8 mouse cellular contexts compared by ENCODE assay signal in genomic region chrX:36598861-36599344, GRCm38 (mm10). TPM values are rescaled to one million over a fixed set of nuclear protein-coding genes. Genes with fewer than 3 reads are reported as not detected.
DNase-seq lines count a peak whose midpoint lies in the region; ATAC-seq and TF ChIP-seq lines count a peak whose summit lies in the region.

No protein-coding gene starts in this region.

- H3K9me3 ChIP-seq in kidney, embryonic 15.5 days (replicated peaks) = no peaks in the 10 kb centered on the region; the same call in 1 of the 2 replicates
- H3K9me3 ChIP-seq in lung, embryonic 15.5 days = no peaks in the 10 kb centered on the region

- peak; percentile 28 for DNase-seq in 416B (ENCODE audit: low read depth)
- DNase-seq in CD4-positive, CD25-positive, alpha-beta regulatory T cell, adult 2 months (ENCODE audit: low read depth, low spot score) = peak; percentile 33
- peak; percentile 29 to 30 for DNase-seq in cerebellum, adult 2 months
- DNase-seq in frontal cortex, postnatal 10 days (ENCODE audit: low spot score in 2 of 2) = peak; percentile 19 to 20
- peak; percentile 35 for DNase-seq in retina, postnatal 1 day
- DNase-seq in urinary bladder, postnatal 25 days (ENCODE audit: low spot score) = no peak

- 10% methylated on average over 14 of the region's 14 CpGs for WGBS in cerebellum, adult 2 months
- 27% methylated on average over 14 of the region's 14 CpGs for WGBS in kidney, embryonic 15.5 days
- WGBS in lung, embryonic 15.5 days = 25% methylated on average over 14 of the region's 14 CpGs

- 0 out of 2 replicates have a peak, but pooled peaks have one; percentile 26 for ATAC-seq in kidney, embryonic 15.5 days (replicated peaks; ENCODE audit: low FRiP score)
- ATAC-seq in lung, embryonic 15.5 days (ENCODE audit: borderline replicate concordance, extremely low read depth, low FRiP score, low TSS enrichment) = peak; percentile 47; the same call in 1 of the 2 replicates

- TF ChIP-seq POLR2A in cerebellum, adult 2 months (IDR thresholded peaks at IDR 0.05; ENCODE audit: borderline replicate concordance, insufficient read depth, low read length) = no peak

- no peaks in the 10 kb centered on the region for H3K27me3 ChIP-seq in cerebellum, adult 2 months (ENCODE audit: control insufficient read depth, insufficient read depth, low read length)
- H3K27me3 ChIP-seq in kidney, embryonic 15.5 days = no peaks in the 10 kb centered on the region
- no peaks in the 10 kb centered on the region for H3K27me3 ChIP-seq in lung, embryonic 15.5 days

- H3K36me3 ChIP-seq in kidney, embryonic 15.5 days = peaks cover 9% of the 10 kb centered on the region
- no peaks in the 10 kb centered on the region for H3K36me3 ChIP-seq in lung, embryonic 15.5 days

- H3K27ac ChIP-seq in cerebellum, adult 2 months (ENCODE audit: insufficient read depth, low read length) = no peak overlapping the region
- H3K27ac ChIP-seq in kidney, embryonic 15.5 days = peak overlapping the region; percentile 85
- H3K27ac ChIP-seq in lung, embryonic 15.5 days = 0 out of 2 replicates have a peak overlapping the region, but pooled peaks have one; percentile 77

- no peaks in the 10 kb centered on the region for H3K4me1 ChIP-seq in cerebellum, adult 2 months (ENCODE audit: control insufficient read depth, insufficient read depth, low read length)
- H3K4me1 ChIP-seq in kidney, embryonic 15.5 days = 0 out of 2 replicates have a peak, but pooled peaks cover 7% of the 10 kb centered on the region
- no peaks in the 10 kb centered on the region for H3K4me1 ChIP-seq in lung, embryonic 15.5 days

- H3K9ac ChIP-seq in kidney, embryonic 15.5 days = peak overlapping the region; percentile 69
- H3K9ac ChIP-seq in lung, embryonic 15.5 days = peak overlapping the region; percentile 64

- peak overlapping the region; percentile 77 for H3K4me3 ChIP-seq in cerebellum, adult 2 months (replicated peaks; ENCODE audit: insufficient read depth, low read depth, low read length)
- peak overlapping the region; percentile 65 for H3K4me3 ChIP-seq in kidney, embryonic 15.5 days (replicated peaks)
- peak overlapping the region; percentile 64 for H3K4me3 ChIP-seq in lung, embryonic 15.5 days

- TF ChIP-seq CTCF in cerebellum, adult 2 months (IDR thresholded peaks at IDR 0.05; ENCODE audit: borderline replicate concordance, insufficient read depth, low read depth, low read length) = no peak

- H3K4me2 ChIP-seq in kidney, embryonic 15.5 days = peak overlapping the region; percentile 55
- peak overlapping the region; percentile 55 for H3K4me2 ChIP-seq in lung, embryonic 15.5 days

RNA-seq across cellular contexts. Expression of gene Pgrmc1, which starts 0.9 kb away (rescaled TPM):
- polyA plus RNA-seq in cerebellum, adult 2 months (2012; rRNA removed) = 159 and 168 TPM in 2 replicates
- polyA plus RNA-seq in kidney, embryonic 15.5 days (2015; fragmentation: Nextera tagmentation; extraction: Ambion mirVana) = 274 and 289 TPM in 2 replicates
- 233 and 239 TPM in 2 replicates for polyA plus RNA-seq in lung, embryonic 15.5 days (2015; fragmentation: Nextera tagmentation; extraction: Ambion mirVana)

RNA-seq across cellular contexts. Expression of gene Akap17b, which starts 46.3 kb away (rescaled TPM):
- 9.7 and 10.0 TPM in 2 replicates for polyA plus RNA-seq in cerebellum, adult 2 months (2012; rRNA removed)
- 3.4 and 3.7 TPM in 2 replicates for polyA plus RNA-seq in kidney, embryonic 15.5 days (2015; fragmentation: Nextera tagmentation; extraction: Ambion mirVana)
- 2.9 TPM in 2 replicates for polyA plus RNA-seq in lung, embryonic 15.5 days (2015; fragmentation: Nextera tagmentation; extraction: Ambion mirVana)
